Mouse (Mus musculus) myocyte (in vitro differentiated cells): Measurements from ENCODE around the gene Crisp4. TPM values are rescaled to one million over a fixed set of nuclear protein-coding genes. Genes with fewer than 3 reads are reported as not detected.

Experiments
- H3K27me3 ChIP-seq: one replicate; pipeline ENCODE4 v1.6.1; 2011; ENCODE audit not compliant: control insufficient read depth, insufficient read depth, insufficient read length
- H3K36me3 ChIP-seq: one replicate; pipeline ENCODE4 v1.6.1; 2011; ENCODE audit not compliant: control insufficient read depth, insufficient read depth
- H3K4me2 ChIP-seq: one replicate; pipeline ENCODE4 v1.6.1; 2011; ENCODE audit warnings: low read depth, control low read depth
- H3K4me3 ChIP-seq: one replicate; pipeline ENCODE4 v1.5.1; 2011; ENCODE audit warnings: mild to moderate bottlenecking, control low read depth, moderate library complexity
- H3K79me2 ChIP-seq: one replicate; pipeline ENCODE4 v1.6.1; 2011; ENCODE audit not compliant: control insufficient read depth, insufficient read depth
- H3ac ChIP-seq: one replicate; pipeline ENCODE4 v1.6.1; 2011; ENCODE audit not compliant: control insufficient read depth, insufficient read length
- CEBPB ChIP-seq: IDR thresholded peaks from 2 replicates; pipeline ENCODE4 v1.6.1; 2011; ENCODE audit warnings: mild to moderate bottlenecking, moderate library complexity; ENCODE audit not compliant: poor library complexity, insufficient read depth, severe bottlenecking
- E2F4 ChIP-seq: IDR thresholded peaks from one replicate; pipeline ENCODE4 v1.6.1; 2011; ENCODE audit warnings: mild to moderate bottlenecking, control low read depth, moderate library complexity; ENCODE audit not compliant: insufficient read depth
- MAX ChIP-seq: IDR thresholded peaks from one replicate; pipeline ENCODE4 v1.6.1; 2011; ENCODE audit warnings: low read depth, mild to moderate bottlenecking, control low read depth
- MYOD1 ChIP-seq, 3 experiments: IDR thresholded peaks; one replicate each; pipeline ENCODE4 v1.6.1; 2011; ENCODE audit warnings: control low read depth in 2 of 3, low read depth in 2 of 3, mild to moderate bottlenecking in 2 of 3, moderate library complexity in 1 of 3; ENCODE audit not compliant: insufficient read length in 2 of 3, control insufficient read depth in 1 of 3
- MYOG ChIP-seq, 3 experiments: IDR thresholded peaks; one replicate each; pipeline ENCODE4 v1.6.1; 2011; ENCODE audit warnings: control low read depth in 2 of 3, low read depth in 2 of 3, mild to moderate bottlenecking in 2 of 3; ENCODE audit not compliant: insufficient read length in 2 of 3, control insufficient read depth in 1 of 3, insufficient read depth in 1 of 3
- POLR2A ChIP-seq: IDR thresholded peaks from one replicate; pipeline ENCODE4 v1.6.1; 2011; ENCODE audit warnings: low read depth, mild to moderate bottlenecking, control low read depth, moderate library complexity; ENCODE audit not compliant: insufficient read length
- POLR2AphosphoS2 ChIP-seq: IDR thresholded peaks from one replicate; pipeline ENCODE4 v1.6.1; 2011; ENCODE audit warnings: low read depth, control low read depth; ENCODE audit not compliant: insufficient read length
- REST ChIP-seq: IDR thresholded peaks from one replicate; pipeline ENCODE4 v1.6.1; 2011; ENCODE audit warnings: mild to moderate bottlenecking, control low read depth, moderate library complexity; ENCODE audit not compliant: insufficient read depth, insufficient read length
- SRF ChIP-seq: IDR thresholded peaks from one replicate; pipeline ENCODE4 v1.6.1; 2011; ENCODE audit warnings: low read depth; ENCODE audit not compliant: control insufficient read depth, insufficient read length
- TCF12 ChIP-seq: IDR thresholded peaks from one replicate; pipeline ENCODE4 v1.6.1; 2011; ENCODE audit warnings: mild to moderate bottlenecking, control low read depth; ENCODE audit not compliant: poor library complexity, insufficient read depth, severe bottlenecking
- TCF3 ChIP-seq: IDR thresholded peaks from one replicate; pipeline ENCODE4 v1.6.1; 2011; ENCODE audit warnings: low read depth, control low read depth; ENCODE audit not compliant: insufficient read length
- USF1 ChIP-seq: IDR thresholded peaks from one replicate; pipeline ENCODE4 v1.6.1; 2011; ENCODE audit warnings: low read depth, mild to moderate bottlenecking, control low read depth, moderate library complexity
- polyA plus RNA-seq: library from polyadenylated mRNA; unstranded; fragments of >200 nt; fragmentation: generic; extraction: Trizol; gene quantifications from one replicate; pipeline ENCODE4 v1.2.1, GENCODE M21; 2012; ENCODE audit warnings: missing spikeins

Gene Crisp4
- polyA plus RNA-seq, 1 experiment = not detected

- Histone ChIP-seq H3K36me3 (no peaks in the 10 kb centered on the region), H3K4me3 (no peak overlapping the region), H3K79me2 (no peaks in the 10 kb centered on the region), H3ac (no peak overlapping the region), H3K27me3 (no peaks in the 10 kb centered on the region), H3K4me2 (no peak overlapping the region)
- TF ChIP-seq CEBPB = no peak
- no peak for TF ChIP-seq TCF12
- no peak for TF ChIP-seq MYOG (IDR thresholded peaks at IDR 0.05; ENCODE audit: control insufficient read depth in 1 of 3, insufficient read depth in 1 of 3, insufficient read length in 2 of 3, low read depth in 2 of 3)
These were observed 24.9 kb upstream of the Crisp4 start for GRCm38 (mm10) chr1:18170573-18170972.

GRCm38 (mm10) chr1:18168261-18168660, 22.6 kb upstream of the Crisp4 start:
- no peak for TF ChIP-seq POLR2AphosphoS2
- no peak for TF ChIP-seq MYOG (IDR thresholded peaks at IDR 0.05; ENCODE audit: control insufficient read depth in 1 of 3, insufficient read depth in 1 of 3, insufficient read length in 2 of 3, low read depth in 2 of 3)
- no peak for TF ChIP-seq CEBPB
- no peak for TF ChIP-seq MYOD1 (IDR thresholded peaks at IDR 0.05; ENCODE audit: control insufficient read depth in 1 of 3, insufficient read length in 2 of 3, low read depth in 2 of 3)
- TF ChIP-seq TCF3 = no peak
- TF ChIP-seq SRF = no peak
- TF ChIP-seq MAX = no peak
- TF ChIP-seq USF1 = no peak
- TF ChIP-seq POLR2A = no peak
- TF ChIP-seq TCF12 = no peak
- no peak for TF ChIP-seq E2F4
- Histone ChIP-seq H3K4me3 (no peak overlapping the region), H3K27me3 (no peaks in the 10 kb centered on the region), H3K4me2 (no peak overlapping the region), H3K79me2 (no peaks in the 10 kb centered on the region), H3ac (no peak overlapping the region), H3K36me3 (no peaks in the 10 kb centered on the region)

GRCm38 (mm10) chr1:18159082-18159481, 13.4 kb upstream of the Crisp4 start:
- TF ChIP-seq MYOG (IDR thresholded peaks at IDR 0.05; ENCODE audit: control insufficient read depth in 1 of 3, insufficient read depth in 1 of 3, insufficient read length in 2 of 3, low read depth in 2 of 3) (no peak), E2F4 (no peak), POLR2A (no peak), USF1 (no peak), CEBPB (no peak), SRF (no peak), MYOD1 (IDR thresholded peaks at IDR 0.05; ENCODE audit: control insufficient read depth in 1 of 3, insufficient read length in 2 of 3, low read depth in 2 of 3) (no peak), POLR2AphosphoS2 (no peak), TCF3 (no peak)
- no peaks in the 10 kb centered on the region for H3K27me3 ChIP-seq
- no peaks in the 10 kb centered on the region for H3K79me2 ChIP-seq
- no peaks in the 10 kb centered on the region for H3K36me3 ChIP-seq
- H3K4me2 ChIP-seq = no peak overlapping the region
- H3K4me3 ChIP-seq = no peak overlapping the region
- no peak overlapping the region for H3ac ChIP-seq

GRCm38 (mm10) chr1:18148211-18148610, 2.5 kb upstream of the Crisp4 start:
- Histone ChIP-seq H3K36me3 (no peaks in the 10 kb centered on the region), H3ac (no peak overlapping the region), H3K79me2 (no peaks in the 10 kb centered on the region), H3K4me3 (no peak overlapping the region), H3K4me2 (no peak overlapping the region), H3K27me3 (no peaks in the 10 kb centered on the region)
- TF ChIP-seq POLR2AphosphoS2 (no peak), SRF (no peak), E2F4 (no peak), POLR2A (no peak)

- Histone ChIP-seq H3K36me3 (no peaks in the 10 kb centered on the region), H3K4me3 (no peak overlapping the region), H3K27me3 (no peaks in the 10 kb centered on the region), H3ac (no peak overlapping the region), H3K4me2 (no peak overlapping the region), H3K79me2 (no peaks in the 10 kb centered on the region)
- TF ChIP-seq POLR2A (no peak), REST (no peak), E2F4 (no peak), MYOD1 (IDR thresholded peaks at IDR 0.05; ENCODE audit: control insufficient read depth in 1 of 3, insufficient read length in 2 of 3, low read depth in 2 of 3) (no peak), MAX (no peak), CEBPB (no peak), TCF12 (no peak), MYOG (IDR thresholded peaks at IDR 0.05; ENCODE audit: control insufficient read depth in 1 of 3, insufficient read depth in 1 of 3, insufficient read length in 2 of 3, low read depth in 2 of 3) (no peak), SRF (no peak), TCF3 (no peak), USF1 (no peak), POLR2AphosphoS2 (no peak)
These were observed 14.0 kb downstream of the Crisp4 start for GRCm38 (mm10) chr1:18131691-18132090.
